Mouse (Mus musculus) heart, embryonic 16.5 days (tissue): ENCODE results near the gene Sim1. TPM values are rescaled to one million over a fixed set of nuclear protein-coding genes. Genes with fewer than 3 reads are reported as not detected.
A peak's percentile ranks its signal among the peaks of the same experiment; 100 is the strongest.

Experiments used
- ATAC-seq: fragments of 200-750 bp; cut with Nextera tagmentation; replicated peaks from 2 replicates; pipeline ENCODE4 v1.8.0; 2017; ENCODE audit warnings: moderate number of reproducible peaks; ENCODE audit not compliant: insufficient read depth, low FRiP score; ENCODE audit errors: extremely low read depth
- H3K27ac ChIP-seq: fragments of 300-500 bp; sonication (generic); 2 replicates; pipeline ENCODE4 v1.5.1; 2014; ENCODE audit warnings: mild to moderate bottlenecking, low read length, control low read depth, moderate library complexity
- H3K27me3 ChIP-seq: fragments of 300-500 bp; sonication (generic); 2 replicates; pipeline ENCODE4 v1.6.1; 2014; ENCODE audit warnings: low read length, mixed read lengths; ENCODE audit not compliant: control insufficient read depth, insufficient read depth
- H3K36me3 ChIP-seq: fragments of 300-500 bp; sonication (generic); 2 replicates; pipeline ENCODE4 v1.6.1; 2014; ENCODE audit not compliant: control insufficient read depth, insufficient read depth
- H3K4me1 ChIP-seq: fragments of 300-500 bp; sonication (generic); 2 replicates; pipeline ENCODE4 v1.6.1; 2014; ENCODE audit warnings: low read length, mixed read lengths; ENCODE audit not compliant: control insufficient read depth, insufficient read depth
- H3K4me2 ChIP-seq: fragments of 300-500 bp; sonication (generic); 2 replicates; pipeline ENCODE4 v1.6.1; 2014; ENCODE audit warnings: low read depth, mild to moderate bottlenecking, control low read depth, low read length
- H3K4me3 ChIP-seq: fragments of 300-500 bp; sonication (generic); 2 replicates; pipeline ENCODE4 v1.5.1; 2014; ENCODE audit warnings: mild to moderate bottlenecking, control low read depth, low read length
- H3K9ac ChIP-seq: fragments of 300-500 bp; sonication (generic); 2 replicates; pipeline ENCODE4 v1.6.1; 2014; ENCODE audit warnings: low read length, control low read depth
- H3K9me3 ChIP-seq: fragments of 300-500 bp; sonication (generic); replicated peaks from 2 replicates; pipeline ENCODE4 v1.6.1; 2016; ENCODE audit warnings: low read length; ENCODE audit not compliant: control insufficient read depth
- WGBS: fragments of 180-500 bp; shearing (Covaris S2); extraction: QIAGEN DNeasy Blood & Tissue Kit; methylation state at CpG from one replicate; pipeline ENCODE4 v1.1.7; 2014; 5-methylcytosine and 5-hydroxymethylcytosine counted together
- polyA plus RNA-seq: library from polyadenylated mRNA; unstranded; fragments of >200 nt; fragmentation: Nextera tagmentation; extraction: Ambion mirVana; gene quantifications from 2 replicates; pipeline ENCODE4 v1.2.1, GENCODE M21; 2015

Sim1 gene
- polyA plus RNA-seq, 1 experiment from 2014 or later: not detected

DNA sequence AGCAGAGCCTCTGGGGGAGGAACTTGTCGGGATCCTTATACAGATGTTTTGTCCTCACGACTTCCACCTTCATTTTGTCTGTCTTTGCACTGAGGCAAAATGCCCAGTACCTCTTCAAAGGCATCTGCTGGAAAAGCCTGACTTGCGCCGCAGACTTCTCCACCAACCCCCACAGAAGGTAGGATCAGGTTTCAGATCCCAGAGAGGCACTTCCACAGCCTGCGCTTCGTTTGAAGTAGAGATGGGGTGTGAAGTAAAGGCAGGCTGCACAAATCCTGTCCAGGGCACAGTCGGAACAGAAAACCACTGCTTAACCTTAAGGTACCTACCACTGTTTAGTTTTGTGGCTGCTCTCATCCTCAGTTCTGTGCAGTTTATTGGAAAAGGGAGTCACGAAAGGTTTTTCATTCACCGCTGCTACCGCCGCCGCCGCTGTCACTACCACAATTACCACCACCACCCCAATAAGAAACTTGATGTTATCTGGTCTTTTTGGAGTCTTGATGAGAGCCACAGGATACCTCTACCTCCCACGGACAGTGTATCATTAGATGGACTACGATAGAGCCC lies 1.7 kb upstream of the Sim1 start:
- no peak for ATAC-seq
- Histone ChIP-seq H3K4me2 (no peak overlapping the region), H3K9me3 (no peaks in the 10 kb centered on the region), H3K27me3 (peaks cover 75% of the 10 kb centered on the region), H3K9ac (no peak overlapping the region), H3K4me1 (peaks cover 12% of the 10 kb centered on the region), H3K27ac (no peak overlapping the region), H3K36me3 (no peaks in the 10 kb centered on the region), H3K4me3 (no peak overlapping the region)
- 3% methylated on average over 15 of the region's 15 CpGs for WGBS

DNA sequence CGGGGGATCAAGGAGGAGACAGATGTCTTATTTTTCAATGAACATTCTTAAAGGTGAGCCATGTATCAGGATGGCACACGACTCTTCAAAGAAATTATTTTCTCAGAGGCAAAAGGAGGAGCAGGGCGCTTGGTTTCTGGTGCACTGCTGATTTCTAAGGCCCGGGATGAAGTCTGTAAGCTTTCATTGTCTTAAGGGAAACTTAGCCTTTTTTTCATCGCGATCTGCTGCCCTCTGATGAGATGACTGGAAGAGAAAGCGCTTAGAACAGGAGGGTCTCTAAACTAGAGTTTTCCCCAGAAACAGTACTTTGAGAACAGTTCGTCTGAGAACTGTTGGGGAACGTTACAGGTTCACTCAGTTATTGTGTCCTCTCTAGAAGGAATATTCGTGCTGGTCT lies 1.0 kb upstream of the Sim1 start:
- 5% methylated on average over 10 of the region's 10 CpGs for whole genome bisulfite sequencing
- H3K27me3 ChIP-seq: peaks cover 80% of the 10 kb centered on the region
- no peak overlapping the region for H3K9ac ChIP-seq
- no peak overlapping the region for H3K4me2 ChIP-seq
- H3K4me3 ChIP-seq: no peak overlapping the region
- ATAC-seq: no peak
- peaks cover 12% of the 10 kb centered on the region for H3K4me1 ChIP-seq
- no peak overlapping the region for H3K27ac ChIP-seq
- no peaks in the 10 kb centered on the region for H3K36me3 ChIP-seq
- H3K9me3 ChIP-seq: no peaks in the 10 kb centered on the region

DNA sequence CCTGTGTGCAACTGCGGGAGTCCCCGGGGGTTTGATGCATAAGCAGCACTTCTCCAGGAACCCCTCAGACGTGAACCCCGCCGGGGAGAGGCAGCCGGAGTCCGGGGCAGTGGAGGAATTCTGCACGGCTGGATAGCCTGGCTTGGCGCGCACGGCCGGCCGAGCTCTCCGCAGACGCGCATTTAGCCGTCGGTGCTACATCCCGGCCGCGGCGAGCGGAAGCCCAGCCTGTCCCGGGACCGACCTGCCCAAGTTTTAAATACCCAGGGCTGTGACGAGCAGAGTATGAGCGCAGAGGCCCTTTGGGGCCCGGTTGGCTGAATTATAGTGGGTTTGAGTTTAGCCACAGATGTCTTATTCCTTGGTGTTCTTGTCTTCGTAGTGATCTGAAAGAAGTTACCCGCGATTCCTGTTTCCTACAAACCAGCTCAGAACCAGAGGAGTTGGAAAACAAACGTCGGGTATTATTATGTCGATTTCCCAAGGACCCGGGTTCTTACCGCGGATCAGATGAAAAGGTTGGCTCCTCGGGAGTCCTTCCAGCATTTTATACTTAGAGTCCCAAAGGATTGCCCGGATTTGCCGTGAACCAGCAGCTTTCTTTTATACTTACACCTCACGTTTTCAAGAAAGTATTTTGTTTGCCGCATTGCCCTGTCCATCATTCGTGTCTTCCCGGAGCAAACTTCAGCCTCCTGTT lies 687 bp downstream of the Sim1 start:
- H3K4me1 ChIP-seq: peaks cover 12% of the 10 kb centered on the region
- H3K4me2 ChIP-seq: peak overlapping the region; percentile 78
- peak overlapping the region; percentile 56 for H3K4me3 ChIP-seq
- no peaks in the 10 kb centered on the region for H3K36me3 ChIP-seq
- WGBS: 1% methylated on average over 44 of the region's 44 CpGs
- ATAC-seq: no peak
- no peaks in the 10 kb centered on the region for H3K9me3 ChIP-seq
- no peak overlapping the region for H3K9ac ChIP-seq
- no peak overlapping the region for H3K27ac ChIP-seq
- peaks cover 77% of the 10 kb centered on the region for H3K27me3 ChIP-seq

DNA sequence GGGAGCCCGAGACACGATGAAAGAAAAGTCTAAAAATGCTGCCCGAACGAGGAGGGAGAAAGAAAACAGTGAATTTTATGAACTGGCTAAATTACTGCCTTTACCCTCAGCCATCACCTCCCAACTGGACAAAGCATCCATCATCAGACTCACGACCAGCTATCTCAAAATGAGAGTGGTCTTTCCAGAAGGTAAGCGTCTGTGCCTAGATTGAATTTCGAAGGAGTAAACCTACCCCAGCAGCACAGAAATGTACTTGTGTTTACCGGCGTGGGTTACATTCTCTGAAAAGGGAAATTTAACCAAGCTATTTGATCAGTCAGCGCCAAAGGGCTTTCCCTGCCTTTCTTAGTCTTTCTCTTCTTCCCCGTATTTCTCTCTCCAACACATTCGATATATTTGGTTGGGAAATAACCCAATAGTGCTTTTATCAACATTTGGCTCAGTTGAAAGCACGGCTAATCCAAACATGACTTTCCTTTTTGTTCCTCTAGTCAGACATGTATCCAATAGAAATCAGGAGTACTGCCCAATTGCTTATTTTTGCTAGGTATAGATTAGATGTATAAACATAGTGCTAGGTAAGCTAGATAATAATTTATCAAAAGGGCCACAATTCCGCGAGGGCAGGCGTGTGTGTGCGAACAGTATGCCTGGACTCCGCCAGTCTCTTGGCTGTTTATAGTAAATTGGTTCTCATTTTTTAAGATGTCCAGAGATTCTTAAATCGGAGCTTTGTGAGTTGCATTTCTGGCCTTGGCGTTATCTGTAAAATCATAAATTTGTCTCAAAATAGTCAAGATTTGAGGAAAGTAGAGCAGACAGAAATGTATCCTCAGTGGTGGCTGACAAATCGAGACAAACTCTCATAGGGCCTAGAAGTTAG lies 1.6 kb downstream of the Sim1 start:
- Histone ChIP-seq H3K27me3 (peaks cover 80% of the 10 kb centered on the region), H3K36me3 (no peaks in the 10 kb centered on the region), H3K9ac (no peak overlapping the region), H3K4me1 (peaks cover 12% of the 10 kb centered on the region), H3K27ac (no peak overlapping the region), H3K4me2 (no peak overlapping the region), H3K9me3 (no peaks in the 10 kb centered on the region), H3K4me3 (no peak overlapping the region)
- WGBS: 8% methylated on average over 21 of the region's 21 CpGs
- ATAC-seq: no peak

DNA sequence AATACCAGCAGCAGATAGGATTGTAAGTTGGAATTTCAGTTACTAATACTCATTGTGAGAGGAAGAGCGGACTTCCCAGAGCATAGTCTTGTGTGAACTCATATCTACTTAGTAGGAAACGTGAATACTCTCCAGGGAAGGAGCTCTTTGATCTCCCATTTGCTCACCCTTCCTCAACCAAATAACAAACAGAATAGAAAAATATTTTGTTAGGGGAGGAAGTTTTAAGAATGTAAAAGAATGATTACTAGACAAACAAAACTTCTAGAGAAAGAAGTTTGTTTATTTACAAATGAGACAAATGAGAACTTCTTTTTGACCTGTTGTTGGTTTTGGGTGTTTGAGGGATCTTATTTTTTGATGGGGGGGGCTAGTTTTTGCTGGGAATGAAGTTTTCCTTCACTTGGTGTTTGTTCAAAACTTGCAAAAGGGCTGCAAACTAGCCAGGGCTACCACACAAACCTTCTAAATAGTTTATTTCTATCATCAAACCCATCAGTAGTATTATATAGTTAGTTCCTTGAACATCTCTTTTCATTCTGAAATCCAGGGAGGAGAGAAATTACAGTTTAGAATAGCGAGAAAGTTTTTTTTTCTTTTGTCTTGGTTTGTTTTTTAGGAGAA lies 2.3 kb downstream of the Sim1 start:
- no peak for ATAC-seq
- 14% methylated on average over 3 of the region's 3 CpGs for WGBS
- H3K27ac ChIP-seq: no peak overlapping the region

DNA sequence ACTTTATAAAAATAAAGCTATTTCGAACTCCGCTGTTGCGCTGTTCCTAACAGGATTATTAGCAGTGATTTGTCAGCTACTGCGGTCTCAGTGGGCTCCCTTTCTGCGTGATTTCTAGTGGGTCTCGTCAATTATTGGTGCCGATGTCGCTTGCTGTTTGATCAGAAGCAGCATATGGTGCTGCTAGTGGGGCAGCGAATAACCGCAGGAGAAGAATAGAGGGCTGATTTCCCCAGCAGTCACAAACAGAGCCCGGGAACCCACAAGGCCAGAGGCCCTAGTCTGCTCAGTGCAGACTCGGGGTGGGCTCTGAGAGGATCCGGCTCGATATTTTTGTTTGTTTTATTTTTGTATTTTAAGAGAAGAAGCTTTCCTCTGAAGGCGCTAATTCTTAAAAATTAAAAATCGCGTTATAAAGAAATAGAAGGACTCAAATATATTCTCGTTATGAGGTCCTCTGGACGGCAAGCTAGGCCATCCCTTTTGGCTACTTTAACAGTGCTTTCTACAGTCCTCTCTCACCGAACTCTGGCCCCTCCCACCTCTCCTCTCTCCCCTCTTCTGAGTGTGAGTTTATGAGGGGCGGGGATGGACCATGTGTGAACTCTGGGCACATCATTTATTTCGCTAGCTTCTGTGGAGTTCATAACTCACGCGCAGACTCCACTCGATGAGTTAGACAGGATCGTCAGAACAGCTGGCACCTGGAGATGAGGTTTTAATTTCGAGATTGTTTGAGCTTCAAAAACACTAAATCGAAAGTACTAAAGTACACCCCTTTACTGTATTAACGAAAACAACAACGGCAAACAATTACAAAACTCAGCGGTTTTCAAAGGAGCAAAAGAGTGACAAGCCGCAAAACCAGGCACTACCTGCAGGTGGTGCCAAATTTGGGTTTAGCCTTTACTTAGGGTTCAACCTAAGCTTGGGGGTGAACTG lies 3.2 kb downstream of the Sim1 start:
- Histone ChIP-seq H3K36me3 (no peaks in the 10 kb centered on the region), H3K27me3 (peaks cover 82% of the 10 kb centered on the region), H3K4me3 (no peak overlapping the region; the same call in 1 of the 2 replicates), H3K27ac (no peak overlapping the region), H3K9me3 (no peaks in the 10 kb centered on the region), H3K9ac (no peak overlapping the region), H3K4me1 (peaks cover 12% of the 10 kb centered on the region), H3K4me2 (no peak overlapping the region)
- no peak for ATAC-seq
- WGBS: 4% methylated on average over 32 of the region's 32 CpGs

More for the DNA sequence above, 2.3 kb downstream of the Sim1 start:
- peaks cover 81% of the 10 kb centered on the region for H3K27me3 ChIP-seq
- H3K9me3 ChIP-seq: no peaks in the 10 kb centered on the region
- H3K9ac ChIP-seq: no peak overlapping the region
- no peaks in the 10 kb centered on the region for H3K36me3 ChIP-seq
- no peak overlapping the region for H3K4me2 ChIP-seq
- H3K4me1 ChIP-seq: peaks cover 12% of the 10 kb centered on the region
- no peak overlapping the region for H3K4me3 ChIP-seq

DNA sequence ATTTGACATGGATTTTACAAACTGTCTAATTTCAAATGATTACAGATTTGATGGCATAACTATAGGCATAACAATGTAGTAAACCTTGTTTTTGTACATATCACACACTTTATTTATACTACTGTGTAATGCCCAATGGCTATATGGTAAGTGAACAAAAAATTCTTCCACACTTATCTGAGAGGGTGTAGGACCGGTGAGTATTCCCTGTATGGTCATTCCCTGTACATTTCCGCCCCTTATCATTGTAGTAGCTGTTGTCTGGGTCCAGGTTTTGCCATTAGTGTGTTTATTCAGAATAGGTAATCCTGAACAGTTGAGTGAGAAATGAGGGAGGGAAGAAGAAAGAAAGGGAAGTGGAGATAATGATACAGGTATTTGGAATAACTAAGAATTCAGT lies 4.1 kb downstream of the Sim1 start:
- H3K9ac ChIP-seq: no peak overlapping the region
- 23% methylated on average over 2 of the region's 2 CpGs for WGBS
- no peak overlapping the region for H3K27ac ChIP-seq
- H3K4me1 ChIP-seq: peaks cover 12% of the 10 kb centered on the region
- H3K36me3 ChIP-seq: no peaks in the 10 kb centered on the region
- no peak overlapping the region for H3K4me2 ChIP-seq
- no peak for ATAC-seq
- H3K27me3 ChIP-seq: peaks cover 81% of the 10 kb centered on the region
- H3K4me3 ChIP-seq: no peak overlapping the region
- no peaks in the 10 kb centered on the region for H3K9me3 ChIP-seq
